Mouse (Mus musculus) kidney, embryonic 15.5 days (tissue): ENCODE data around the gene Nr0b1. TPM values are rescaled to one million over a fixed set of nuclear protein-coding genes. Genes with fewer than 3 reads are reported as not detected.
A peak's percentile ranks its signal among the peaks of the same experiment; 100 is the strongest.

ENCODE experiments used
- ATAC-seq: fragments of 200-750 bp; cut with Nextera tagmentation; replicated peaks from 2 replicates; pipeline ENCODE4 v1.8.0; 2017; ENCODE audit warnings: moderate TSS enrichment; ENCODE audit not compliant: low FRiP score
- H3K27ac ChIP-seq: fragments of 300-500 bp; sonication (generic); 2 replicates; pipeline ENCODE4 v1.5.1; 2015; ENCODE audit warnings: mild to moderate bottlenecking, inconsistent platforms
- H3K27me3 ChIP-seq: fragments of 300-500 bp; sonication (generic); 2 replicates; pipeline ENCODE4 v1.6.1; 2015; ENCODE audit warnings: inconsistent platforms
- H3K36me3 ChIP-seq: fragments of 300-500 bp; sonication (generic); 2 replicates; pipeline ENCODE4 v1.6.1; 2015; ENCODE audit warnings: inconsistent platforms
- H3K4me1 ChIP-seq: fragments of 300-500 bp; sonication (generic); 2 replicates; pipeline ENCODE4 v1.6.1; 2015; ENCODE audit warnings: inconsistent platforms
- H3K4me2 ChIP-seq: fragments of 300-500 bp; sonication (generic); 2 replicates; pipeline ENCODE4 v1.6.1; 2015; ENCODE audit warnings: moderate library complexity, mild to moderate bottlenecking, inconsistent platforms
- H3K4me3 ChIP-seq: fragments of 300-500 bp; sonication (generic); replicated peaks from 2 replicates; pipeline ENCODE4 v1.5.1; 2015; ENCODE audit warnings: mild to moderate bottlenecking, inconsistent platforms
- H3K9ac ChIP-seq: fragments of 300-500 bp; sonication (generic); 2 replicates; pipeline ENCODE4 v1.6.1; 2015; ENCODE audit warnings: mild to moderate bottlenecking, inconsistent platforms
- H3K9me3 ChIP-seq: fragments of 300-500 bp; sonication (generic); replicated peaks from 2 replicates; pipeline ENCODE4 v1.6.1; 2016; ENCODE audit warnings: inconsistent platforms
- WGBS: fragments of 180-500 bp; shearing (Covaris S2); methylation state at CpG from one replicate; pipeline ENCODE4 v1.1.7; 2015; ENCODE audit warnings: mixed read lengths; 5-methylcytosine and 5-hydroxymethylcytosine counted together
- polyA plus RNA-seq: library from polyadenylated mRNA; unstranded; fragments of >200 nt; fragmentation: Nextera tagmentation; extraction: Ambion mirVana; gene quantifications from 2 replicates; pipeline ENCODE4 v1.2.1, GENCODE M21; 2015

The Nr0b1 gene
- 0.90 and 0.93 TPM in 2 replicates for polyA plus RNA-seq

DNA sequence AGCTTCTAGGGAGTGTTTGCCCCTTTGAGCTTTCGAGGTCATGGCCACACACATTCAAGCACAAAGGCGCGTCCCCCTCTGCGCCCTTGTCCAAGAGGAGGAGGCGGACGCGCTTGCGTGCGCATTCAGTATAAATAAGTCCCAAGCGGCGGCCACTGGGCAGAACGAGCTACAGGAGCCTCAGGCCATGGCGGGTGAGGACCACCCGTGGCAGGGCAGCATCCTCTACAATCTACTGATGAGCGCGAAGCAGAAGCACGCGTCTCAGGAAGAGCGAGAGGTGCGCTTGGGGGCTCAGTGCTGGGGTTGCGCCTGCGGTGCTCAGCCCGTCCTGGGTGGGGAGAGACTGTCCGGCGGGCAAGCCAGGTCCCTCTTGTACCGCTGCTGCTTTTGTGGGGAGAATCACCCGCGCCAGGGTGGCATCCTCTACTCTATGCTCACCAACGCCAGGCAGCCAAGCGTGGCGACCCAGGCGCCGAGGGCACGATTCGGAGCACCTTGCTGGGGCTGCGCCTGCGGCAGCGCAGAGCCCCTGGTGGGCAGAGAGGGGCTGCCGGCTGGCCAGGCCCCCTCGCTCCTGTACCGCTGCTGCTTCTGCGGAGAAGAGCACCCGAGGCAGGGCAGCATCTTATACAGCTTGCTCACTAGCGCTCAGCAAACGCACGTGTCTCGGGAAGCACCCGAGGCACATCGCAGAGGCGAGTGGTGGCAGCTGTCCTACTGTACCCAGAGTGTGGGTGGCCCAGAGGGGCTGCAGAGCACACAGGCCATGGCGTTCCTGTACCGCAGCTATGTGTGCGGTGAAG lies at the start of gene Nr0b1:
TSS of gene Nr0b1 (plus strand) at position 151 of the 806 bp plus-strand sequence.
- Histone ChIP-seq H3K4me2 (peak within 1 kb of the TSS; percentile 68), H3K36me3 (no peaks in the 10 kb centered on the region), H3K4me1 (0 out of 2 replicates have a peak, but pooled peaks cover 5% of the 10 kb centered on the region), H3K9ac (no peak within 1 kb of the TSS), H3K4me3 (peak within 1 kb of the TSS; percentile 38), H3K27me3 (peaks cover 47% of the 10 kb centered on the region), H3K9me3 (no peaks in the 10 kb centered on the region), H3K27ac (no peak within 1 kb of the TSS)
- WGBS: 29% methylated on average over 53 of the region's 53 CpGs
- peak; percentile 85 for ATAC-seq

DNA sequence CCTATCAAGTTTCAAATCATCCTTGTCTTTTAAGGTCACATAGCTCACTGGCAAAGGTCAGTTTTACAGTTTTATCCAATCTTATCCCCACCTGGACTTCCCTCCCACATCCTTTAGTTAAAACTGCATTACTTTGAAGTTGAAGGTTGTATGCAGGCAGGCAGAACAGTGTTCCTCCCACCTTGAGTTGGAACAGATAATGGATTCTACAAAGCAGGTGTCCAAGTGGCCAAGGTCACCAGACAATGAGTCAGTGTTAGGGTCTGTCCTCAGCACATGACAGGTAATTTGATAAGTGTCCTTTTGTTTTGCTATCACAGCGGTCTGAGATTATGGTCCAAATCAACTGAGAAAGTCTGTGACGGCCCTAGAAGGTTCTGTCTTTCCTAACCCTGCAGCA lies 4.3 kb upstream of the Nr0b1 start:
- Histone ChIP-seq H3K27me3 (peaks cover 25% of the 10 kb centered on the region), H3K4me2 (no peak overlapping the region), H3K4me3 (no peak overlapping the region), H3K27ac (no peak overlapping the region), H3K9me3 (no peaks in the 10 kb centered on the region), H3K36me3 (no peaks in the 10 kb centered on the region), H3K9ac (no peak overlapping the region), H3K4me1 (0 out of 2 replicates have a peak, but pooled peaks cover 2% of the 10 kb centered on the region)
- WGBS: 74% methylated on average over 2 of the region's 2 CpGs
- no peak for ATAC-seq

DNA sequence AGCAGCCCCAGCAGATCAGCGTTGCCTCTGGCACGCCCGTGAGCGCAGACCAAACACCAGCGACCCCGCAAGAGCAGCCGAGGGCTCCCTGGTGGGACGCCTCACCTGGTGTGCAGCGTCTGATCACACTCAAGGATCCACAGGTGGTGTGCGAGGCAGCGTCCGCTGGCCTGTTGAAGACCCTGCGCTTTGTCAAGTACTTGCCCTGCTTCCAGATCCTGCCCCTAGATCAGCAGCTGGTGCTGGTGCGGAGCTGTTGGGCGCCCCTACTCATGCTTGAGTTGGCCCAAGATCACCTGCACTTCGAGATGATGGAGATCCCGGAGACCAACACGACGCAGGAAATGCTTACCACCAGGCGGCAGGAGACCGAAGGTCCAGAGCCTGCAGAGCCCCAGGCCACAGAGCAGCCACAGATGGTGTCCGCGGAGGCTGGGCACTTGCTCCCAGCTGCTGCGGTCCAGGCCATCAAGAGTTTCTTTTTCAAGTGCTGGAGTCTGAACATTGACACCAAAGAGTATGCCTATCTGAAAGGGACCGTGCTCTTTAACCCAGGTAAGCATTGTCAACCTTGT lies 943 bp downstream of the Nr0b1 start:
- Histone ChIP-seq H3K9me3 (no peaks in the 10 kb centered on the region), H3K4me1 (0 out of 2 replicates have a peak, but pooled peaks cover 5% of the 10 kb centered on the region), H3K4me2 (peak overlapping the region; percentile 68), H3K36me3 (no peaks in the 10 kb centered on the region), H3K27me3 (peaks cover 53% of the 10 kb centered on the region), H3K4me3 (peak overlapping the region; percentile 38), H3K9ac (no peak overlapping the region), H3K27ac (no peak overlapping the region)
- WGBS: 19% methylated on average over 25 of the region's 25 CpGs
- ATAC-seq: peak; percentile 74; the same call in 1 of the 2 replicates

GRCm38 (mm10) chrX:86193386-86193785 lies 1.8 kb downstream of the Nr0b1 start:
- H3K4me1 ChIP-seq: 0 out of 2 replicates have a peak, but pooled peaks cover 5% of the 10 kb centered on the region
- no peak overlapping the region for H3K27ac ChIP-seq
- no peaks in the 10 kb centered on the region for H3K36me3 ChIP-seq
- 46% methylated on average over 4 of the region's 4 CpGs for WGBS
- ATAC-seq: no peak
- H3K4me3 ChIP-seq: no peak overlapping the region
- H3K9ac ChIP-seq: no peak overlapping the region
- no peak overlapping the region for H3K4me2 ChIP-seq
- H3K9me3 ChIP-seq: no peaks in the 10 kb centered on the region
- peaks cover 57% of the 10 kb centered on the region for H3K27me3 ChIP-seq

DNA sequence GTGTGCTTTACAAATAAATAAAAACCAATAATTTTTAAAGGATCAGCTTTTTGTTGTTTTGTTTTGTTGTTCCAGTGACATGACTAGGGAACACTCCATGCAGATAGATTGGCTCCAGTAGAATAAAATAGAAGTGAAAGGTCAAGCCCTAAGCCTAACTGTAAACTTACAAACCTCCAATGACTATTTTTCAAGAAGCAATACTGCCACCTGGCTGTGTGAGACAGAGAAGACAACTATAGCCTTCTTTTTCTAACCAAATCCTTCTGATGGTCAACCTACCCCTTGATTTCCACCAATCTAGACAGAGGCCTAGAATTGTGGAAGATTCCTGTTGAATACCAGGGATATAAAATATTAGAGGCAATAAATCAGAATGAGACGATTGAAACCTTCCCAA lies 45.7 kb downstream of the Nr0b1 start:
- no peak overlapping the region for H3K4me3 ChIP-seq
- ATAC-seq: no peak
- H3K4me2 ChIP-seq: no peak overlapping the region
- no peaks in the 10 kb centered on the region for H3K36me3 ChIP-seq
- H3K27ac ChIP-seq: no peak overlapping the region
- H3K9me3 ChIP-seq: no peaks in the 10 kb centered on the region
- WGBS: 57% methylated on average over 1 of the region's 1 CpGs
- H3K27me3 ChIP-seq: no peaks in the 10 kb centered on the region
- no peak overlapping the region for H3K9ac ChIP-seq
- no peaks in the 10 kb centered on the region for H3K4me1 ChIP-seq

Other genes starting within 250 kb of the Nr0b1 start
- not detected in 2 replicates for gene Samt3, start 147.6 kb upstream of the Nr0b1 start, polyA plus RNA-seq
- not detected in 2 replicates for gene Mageb4, start 113.3 kb downstream of the Nr0b1 start, polyA plus RNA-seq